Mouse (Mus musculus) forebrain, postnatal 0 days (tissue): ENCODE data around the gene Pex14. TPM values are rescaled to one million over a fixed set of nuclear protein-coding genes. Genes with fewer than 3 reads are reported as not detected.

Source experiments
- ATAC-seq: fragments of 200-750 bp; cut with Nextera tagmentation; 2 replicates; pipeline ENCODE4 v1.8.0; 2017; ENCODE audit warnings: mild to moderate bottlenecking, moderate library complexity
- DNase-seq: peaks from one replicate; pipeline ENCODE4 v3.0.0-alpha.2; 2015
- H3K27ac ChIP-seq: fragments of 300-500 bp; sonication (generic); 2 replicates; pipeline ENCODE4 v1.5.1; 2014; ENCODE audit warnings: low read depth, mild to moderate bottlenecking, antibody characterized with exemption, low read length, moderate library complexity, mixed read lengths
- H3K27me3 ChIP-seq: fragments of 300-500 bp; sonication (generic); 2 replicates; pipeline ENCODE4 v1.6.1; 2014; ENCODE audit warnings: mild to moderate bottlenecking, low read length, mixed read lengths; ENCODE audit not compliant: insufficient read depth
- H3K36me3 ChIP-seq: fragments of 300-500 bp; sonication (generic); 2 replicates; pipeline ENCODE4 v1.6.1; 2014; ENCODE audit warnings: mild to moderate bottlenecking, moderate library complexity; ENCODE audit not compliant: insufficient read depth
- H3K4me1 ChIP-seq: fragments of 300-500 bp; sonication (generic); 2 replicates; pipeline ENCODE4 v1.6.1; 2014; ENCODE audit warnings: antibody characterized with exemption; ENCODE audit not compliant: insufficient read depth
- H3K4me2 ChIP-seq: fragments of 300-500 bp; sonication (generic); 2 replicates; pipeline ENCODE4 v1.6.1; 2014; ENCODE audit warnings: low read depth, mild to moderate bottlenecking, moderate library complexity
- H3K4me3 ChIP-seq: fragments of 300-500 bp; sonication (generic); 2 replicates; pipeline ENCODE4 v1.5.1; 2014; ENCODE audit warnings: low read depth, low read length, mixed read lengths
- H3K9ac ChIP-seq: fragments of 300-500 bp; sonication (generic); 2 replicates; pipeline ENCODE4 v1.6.1; 2014; ENCODE audit warnings: mild to moderate bottlenecking
- H3K9me3 ChIP-seq: fragments of 300-500 bp; sonication (generic); 2 replicates; pipeline ENCODE4 v1.6.1; 2016; ENCODE audit warnings: low read length
- CTCF ChIP-seq: sonication (generic); IDR thresholded peaks from 2 replicates; pipeline ENCODE4 v1.5.1; 2016; ENCODE audit warnings: antibody characterized with exemption, control low read depth, low read depth
- WGBS: fragments of 180-500 bp; shearing (Covaris S2); extraction: QIAGEN DNeasy Blood & Tissue Kit; methylation state at CpG from one replicate; pipeline ENCODE4 v1.1.7; 2014; 5-methylcytosine and 5-hydroxymethylcytosine counted together
- polyA plus RNA-seq: library from polyadenylated mRNA; unstranded; fragments of >200 nt; fragmentation: Nextera tagmentation; extraction: Ambion mirVana; gene quantifications from 2 replicates; pipeline ENCODE4 v1.2.1, GENCODE M21; 2015
- total RNA-seq: library from RNA; depleted of rRNA; stranded (reverse); fragments of >200 nt; gene quantifications from 2 replicates; pipeline ENCODE4 v1.2.3, GENCODE M21; 2014

Pex14 gene
- total and polyA plus RNA-seq, 2 experiments from 2014 or later: 66.5 to 66.6 TPM

DNA sequence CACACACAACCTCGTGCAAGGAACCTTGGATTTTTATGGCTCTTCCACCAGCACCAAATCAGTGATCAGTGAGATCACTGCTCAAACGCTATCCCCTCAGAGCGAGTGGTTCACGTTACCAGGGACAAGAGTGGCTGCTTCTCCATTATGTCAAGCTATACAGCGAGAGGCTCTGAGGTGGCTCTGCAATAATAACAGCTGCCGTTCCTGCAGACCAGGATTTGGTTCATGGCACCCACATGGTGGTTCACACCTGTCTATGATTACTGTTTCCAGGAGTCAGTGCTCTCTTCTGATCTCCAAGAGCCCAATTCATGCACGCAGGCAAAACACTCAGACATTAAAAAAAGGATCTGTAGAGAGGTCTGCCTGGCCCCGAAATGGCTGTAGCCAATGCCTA is 38.8 kb upstream of the Pex14 start:
- Histone ChIP-seq H3K27ac (no peak overlapping the region), H3K9ac (no peak overlapping the region), H3K36me3 (no peaks in the 10 kb centered on the region), H3K4me3 (no peak overlapping the region), H3K4me2 (no peak overlapping the region), H3K27me3 (no peaks in the 10 kb centered on the region), H3K4me1 (peaks cover 5% of the 10 kb centered on the region; the same call in 1 of the 2 replicates), H3K9me3 (no peaks in the 10 kb centered on the region)
- ATAC-seq (no peak), DNase-seq (no peak)
- WGBS: 89% methylated on average over 8 of the region's 8 CpGs
- no peak for TF ChIP-seq CTCF

DNA sequence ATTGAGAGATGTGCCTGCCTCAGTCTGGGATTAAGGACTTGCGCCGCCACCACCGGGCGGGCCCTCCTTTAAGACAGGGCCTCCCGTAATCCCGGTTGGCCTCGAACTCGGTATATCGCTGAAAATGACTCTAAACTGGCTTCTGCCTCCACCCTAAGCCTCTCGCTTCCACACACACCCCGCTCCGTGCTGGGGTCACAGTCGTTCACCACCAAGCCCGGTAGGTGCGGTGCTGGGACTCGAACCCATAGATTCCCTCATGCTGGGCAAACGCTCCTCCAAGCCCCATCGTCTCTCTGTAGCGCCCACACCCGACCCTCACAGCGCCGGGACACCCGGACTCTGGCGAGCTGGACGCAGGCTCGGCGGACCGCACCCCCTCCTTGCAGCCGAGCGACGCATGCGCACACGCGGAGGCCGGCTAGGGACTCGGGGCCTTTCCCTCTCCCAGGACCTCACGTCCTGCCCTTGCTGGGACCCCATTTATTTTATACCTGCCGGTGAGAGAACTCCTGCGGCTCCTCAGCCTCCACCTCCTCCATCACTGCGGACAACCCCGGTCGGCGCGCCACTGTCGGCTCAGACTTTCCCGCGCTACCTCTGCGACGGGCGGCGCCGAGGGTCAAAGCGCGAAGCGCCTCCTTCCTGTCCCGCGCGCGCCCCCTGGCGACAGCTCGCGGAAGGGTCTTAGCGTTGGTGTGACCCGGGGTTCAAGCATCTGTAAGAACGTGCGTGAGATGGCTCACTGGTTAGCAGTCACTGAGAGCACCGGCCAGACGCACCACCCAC is 37.5 kb upstream of the Pex14 start, which contains the start of gene Cenps:
Gene Cenps, minus strand, starts transcription at position 648 of the 789 bp plus-strand sequence.
- H3K36me3 ChIP-seq: no peaks in the 10 kb centered on the region
- H3K9ac ChIP-seq: peak within 1 kb of the TSS; percentile 64
- H3K9me3 ChIP-seq: no peaks in the 10 kb centered on the region
- peak within 1 kb of the TSS; percentile 60 for H3K4me3 ChIP-seq
- peak within 1 kb of the TSS; percentile 42 for H3K27ac ChIP-seq
- DNase-seq (peak; percentile 94), ATAC-seq (peak; percentile 91)
- peaks cover 5% of the 10 kb centered on the region; the same call in 1 of the 2 replicates for H3K4me1 ChIP-seq
- peak; percentile 98 for TF ChIP-seq CTCF
- H3K4me2 ChIP-seq: peak within 1 kb of the TSS; percentile 57
- no peaks in the 10 kb centered on the region for H3K27me3 ChIP-seq
- WGBS: under 1% methylated on average over 68 of the region's 68 CpGs

DNA sequence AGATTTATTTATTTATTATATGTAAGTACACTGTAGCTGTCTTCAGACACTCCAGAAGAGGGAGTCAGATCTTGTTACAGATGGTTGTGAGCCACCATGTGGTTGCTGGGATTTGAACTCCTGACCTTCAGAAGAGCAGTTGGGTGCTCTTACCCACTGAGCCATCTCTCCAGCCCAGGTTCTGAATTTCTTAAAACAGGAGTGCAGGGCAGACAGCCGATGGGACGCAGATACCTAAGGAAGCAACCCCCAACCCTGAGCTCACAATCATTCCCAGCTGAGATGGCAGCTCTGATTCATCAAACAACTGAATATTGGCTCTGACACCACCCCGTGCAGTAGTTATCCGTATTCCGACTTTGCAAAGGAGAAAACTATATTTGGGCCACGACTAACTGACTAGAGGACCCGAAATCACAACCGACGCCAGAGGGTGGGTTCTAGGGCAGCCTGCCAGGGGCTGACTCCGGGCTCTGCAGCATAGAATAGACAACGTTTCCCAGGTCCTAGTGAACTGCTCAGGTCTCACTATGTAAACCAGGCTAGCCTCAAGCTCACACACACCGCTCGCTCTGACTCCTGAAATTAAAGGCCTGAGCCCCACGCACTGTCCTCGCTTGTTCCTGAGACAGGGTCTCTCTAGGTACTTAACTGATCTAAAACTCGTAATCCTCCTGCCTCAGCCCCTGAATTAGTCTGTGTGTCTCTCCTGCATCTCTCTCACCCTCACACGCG is 36.6 kb upstream of the Pex14 start:
- Histone ChIP-seq H3K9ac (peak overlapping the region; percentile 10; the same call in 1 of the 2 replicates), H3K4me2 (peak overlapping the region; percentile 57), H3K36me3 (no peaks in the 10 kb centered on the region), H3K9me3 (no peaks in the 10 kb centered on the region), H3K27ac (no peak overlapping the region), H3K27me3 (no peaks in the 10 kb centered on the region), H3K4me1 (peaks cover 5% of the 10 kb centered on the region; the same call in 1 of the 2 replicates), H3K4me3 (peak overlapping the region; percentile 60)
- TF ChIP-seq CTCF: no peak
- no peak for DNase-seq
- WGBS: 53% methylated on average over 18 of the region's 18 CpGs
- no peak; the same call in 1 of the 2 replicates for ATAC-seq

DNA sequence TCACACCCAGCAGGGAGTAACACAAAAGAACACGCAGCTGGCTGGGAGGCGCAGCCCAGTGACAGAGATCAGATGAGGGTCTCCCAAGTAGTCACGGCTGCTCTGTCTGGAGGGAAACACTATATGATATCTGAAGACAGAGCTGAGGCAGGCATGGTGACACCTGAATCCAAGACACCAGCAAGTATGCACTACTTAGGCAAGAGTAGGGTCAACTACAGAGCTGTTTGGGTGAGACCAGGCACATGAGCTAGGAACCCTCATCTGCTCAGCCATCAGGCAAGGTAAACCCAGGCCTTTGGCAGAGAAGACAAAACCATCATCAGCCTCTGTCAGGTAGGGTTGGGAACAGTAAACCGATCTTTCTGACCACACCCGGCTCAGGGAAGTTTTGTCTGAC is 33.7 kb upstream of the Pex14 start:
- H3K27ac ChIP-seq: no peak overlapping the region
- 81% methylated on average over 5 of the region's 5 CpGs for WGBS
- peaks cover 5% of the 10 kb centered on the region; the same call in 1 of the 2 replicates for H3K4me1 ChIP-seq

GRCm38 (mm10) chr4:149131789-149132565 is 32.3 kb upstream of the Pex14 start:
- 89% methylated on average over 21 of the region's 21 CpGs for WGBS
- H3K27ac ChIP-seq: no peak overlapping the region
- peaks cover 17% of the 10 kb centered on the region for H3K36me3 ChIP-seq
- DNase-seq: no peak
- TF ChIP-seq CTCF: no peak
- no peaks in the 10 kb centered on the region for H3K9me3 ChIP-seq
- H3K4me3 ChIP-seq: no peak overlapping the region
- no peaks in the 10 kb centered on the region for H3K27me3 ChIP-seq
- no peak for ATAC-seq
- H3K4me1 ChIP-seq: peaks cover 5% of the 10 kb centered on the region; the same call in 1 of the 2 replicates
- H3K9ac ChIP-seq: no peak overlapping the region
- H3K4me2 ChIP-seq: no peak overlapping the region

More for the DNA sequence above, 33.7 kb upstream of the Pex14 start:
- no peaks in the 10 kb centered on the region for H3K27me3 ChIP-seq
- no peak for ATAC-seq
- H3K9ac ChIP-seq: no peak overlapping the region
- no peaks in the 10 kb centered on the region for H3K9me3 ChIP-seq
- peaks cover 13% of the 10 kb centered on the region; the same call in 1 of the 2 replicates for H3K36me3 ChIP-seq
- TF ChIP-seq CTCF: no peak
- no peak overlapping the region for H3K4me2 ChIP-seq
- no peak overlapping the region for H3K4me3 ChIP-seq
- no peak for DNase-seq

- Histone ChIP-seq H3K4me3 (no peak overlapping the region), H3K9me3 (no peaks in the 10 kb centered on the region), H3K4me2 (no peak overlapping the region), H3K36me3 (peaks cover 17% of the 10 kb centered on the region), H3K4me1 (no peaks in the 10 kb centered on the region), H3K9ac (no peak overlapping the region), H3K27ac (no peak overlapping the region), H3K27me3 (no peaks in the 10 kb centered on the region)
- 89% methylated on average over 23 of the region's 23 CpGs for WGBS
- ATAC-seq (no peak), DNase-seq (no peak)
- TF ChIP-seq CTCF: no peak
Observed at GRCm38 (mm10) chr4:149131021-149131752, 31.5 kb upstream of the Pex14 start.
